Mouse (Mus musculus): ENCODE measurements around the gene Actb. TPM values are rescaled to one million over a fixed set of nuclear protein-coding genes. Genes with fewer than 3 reads are reported as not detected.

The Actb gene
- total and polyA plus RNA-seq, 3 experiments, result 1,403 to 4,417 (median 3,042) TPM

DNA sequence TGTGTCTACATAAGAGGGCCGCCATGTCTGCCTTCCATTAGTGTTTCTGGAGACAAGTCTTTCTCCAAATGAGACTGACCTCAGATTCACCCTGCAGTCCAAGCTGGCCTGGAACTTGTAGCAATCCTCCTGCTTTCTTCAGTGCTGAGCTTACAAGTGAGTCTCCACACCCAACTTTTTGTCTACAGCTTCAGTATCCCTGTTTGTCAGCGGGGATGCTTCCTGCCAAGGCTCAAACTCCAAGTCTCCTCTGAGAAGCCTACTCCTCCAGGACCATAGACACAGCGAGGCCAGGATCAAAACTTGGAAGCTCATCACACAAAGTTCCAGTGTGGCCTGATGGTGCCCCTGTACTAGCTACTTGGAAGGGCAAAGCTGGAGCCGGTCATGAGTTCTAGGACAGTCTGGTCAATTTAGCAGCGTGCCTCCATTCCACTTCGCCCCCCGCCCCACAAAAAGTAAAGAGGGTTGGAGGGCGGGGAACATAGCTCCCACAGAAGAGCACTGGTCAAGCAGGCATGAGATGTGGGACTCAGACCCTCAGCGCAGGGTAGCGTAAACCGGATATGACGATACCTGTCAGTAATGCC, 20.9 kb upstream of the Actb start:
- Histone ChIP-seq H3K27ac (ENCODE audit: control insufficient read depth, low read depth, low read length) (peak overlapping the region; percentile 78), H3K79me2 (ENCODE audit: control insufficient read depth, insufficient read depth, low read length, poor library complexity) (peaks cover 4% of the 10 kb centered on the region; the same call in 1 of the 2 replicates), H3K36me3 (ENCODE audit: control insufficient read depth in 1 of 2, insufficient read depth in 2 of 2, low read length in 2 of 2) (peaks cover 0 to 27% of the 10 kb centered on the region in 2 experiments; a peak in 2 of 4 replicates), H3K9ac (ENCODE audit: control insufficient read depth, low read depth, low read length, poor library complexity, severe bottlenecking) (no peak overlapping the region), H3K4me1 (ENCODE audit: control insufficient read depth in 1 of 2, insufficient read depth in 2 of 2, low read length in 2 of 2) (peaks cover 6 to 43% of the 10 kb centered on the region in 2 experiments), H3K27me3 (ENCODE audit: control insufficient read depth in 1 of 2, insufficient read depth in 2 of 2, low read length in 2 of 2) (no peaks in the 10 kb centered on the region), H3K9me3 (replicated peaks; ENCODE audit: insufficient read depth, low read length) (no peaks in the 10 kb centered on the region), H3K4me3 (ENCODE audit: control insufficient read depth in 1 of 2, insufficient read depth in 1 of 2, low read depth in 2 of 2, low read length in 2 of 2) (no peak overlapping the region)
- TF ChIP-seq POLR2AphosphoS5 (IDR thresholded peaks at IDR 0.05; ENCODE audit: borderline replicate concordance, low read depth, low read length) (no peak), RAD21 (IDR thresholded peaks at IDR 0.05; ENCODE audit: low read depth, low read length) (no peak), MXI1 (IDR thresholded peaks at IDR 0.05; ENCODE audit: low read depth, low read length) (no peak), SIN3A (IDR thresholded peaks at IDR 0.05; ENCODE audit: low read length) (no peak), USF1 (IDR thresholded peaks at IDR 0.05; ENCODE audit: low read depth, low read length) (no peak), USF2 (IDR thresholded peaks at IDR 0.05; ENCODE audit: borderline replicate concordance in 1 of 2, insufficient read depth in 1 of 2, low read depth in 1 of 2, low read length in 2 of 2) (no peak), JUND (IDR thresholded peaks at IDR 0.05; ENCODE audit: low read depth, low read length) (no peak), CHD2 (IDR thresholded peaks at IDR 0.05; ENCODE audit: low read length) (no peak), POLR2A (IDR thresholded peaks at IDR 0.05; ENCODE audit: control insufficient read depth in 1 of 2, insufficient read depth in 1 of 2, low read depth in 1 of 2, low read length in 2 of 2, poor library complexity in 1 of 2) (no peak)
- no peak for DNase-seq (ENCODE audit: low read depth, low spot score)

DNA sequence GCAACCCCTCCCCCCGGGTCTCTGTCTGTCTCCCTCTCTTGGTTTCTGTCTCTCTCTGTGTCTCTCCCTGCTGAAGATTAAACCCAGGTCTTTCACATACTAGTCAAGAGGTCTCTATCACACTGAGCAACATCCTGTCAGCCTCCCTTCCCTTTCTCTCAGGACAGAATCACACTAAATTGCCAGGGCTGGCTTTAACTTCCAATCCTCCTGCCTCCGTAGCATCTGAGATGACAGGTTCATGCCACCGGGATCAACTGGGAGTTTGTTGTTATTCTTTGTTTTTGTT, 20.3 kb upstream of the Actb start:
- no peak for TF ChIP-seq CHD1 (IDR thresholded peaks at IDR 0.05; ENCODE audit: low read depth, low read length)
- Histone ChIP-seq H3K9ac (ENCODE audit: control insufficient read depth, low read depth, low read length, poor library complexity, severe bottlenecking) (no peak overlapping the region), H3K27ac (ENCODE audit: control insufficient read depth, low read depth, low read length) (peak overlapping the region; percentile 78), H3K4me1 (ENCODE audit: control insufficient read depth in 1 of 2, insufficient read depth in 2 of 2, low read length in 2 of 2) (peaks cover 11 to 48% of the 10 kb centered on the region in 2 experiments), H3K27me3 (ENCODE audit: control insufficient read depth in 1 of 2, insufficient read depth in 2 of 2, low read length in 2 of 2) (no peaks in the 10 kb centered on the region), H3K36me3 (ENCODE audit: control insufficient read depth in 1 of 2, insufficient read depth in 2 of 2, low read length in 2 of 2) (peaks cover 0 to 31% of the 10 kb centered on the region in 2 experiments; a peak in 2 of 4 replicates), H3K9me3 (replicated peaks; ENCODE audit: insufficient read depth, low read length) (no peaks in the 10 kb centered on the region), H3K79me2 (ENCODE audit: control insufficient read depth, insufficient read depth, low read length, poor library complexity) (peaks cover 4% of the 10 kb centered on the region; the same call in 1 of the 2 replicates), H3K4me3 (ENCODE audit: control insufficient read depth in 1 of 2, insufficient read depth in 1 of 2, low read depth in 2 of 2, low read length in 2 of 2) (no peak overlapping the region)
- peak; percentile 41 for DNase-seq (ENCODE audit: low read depth, low spot score)

DNA sequence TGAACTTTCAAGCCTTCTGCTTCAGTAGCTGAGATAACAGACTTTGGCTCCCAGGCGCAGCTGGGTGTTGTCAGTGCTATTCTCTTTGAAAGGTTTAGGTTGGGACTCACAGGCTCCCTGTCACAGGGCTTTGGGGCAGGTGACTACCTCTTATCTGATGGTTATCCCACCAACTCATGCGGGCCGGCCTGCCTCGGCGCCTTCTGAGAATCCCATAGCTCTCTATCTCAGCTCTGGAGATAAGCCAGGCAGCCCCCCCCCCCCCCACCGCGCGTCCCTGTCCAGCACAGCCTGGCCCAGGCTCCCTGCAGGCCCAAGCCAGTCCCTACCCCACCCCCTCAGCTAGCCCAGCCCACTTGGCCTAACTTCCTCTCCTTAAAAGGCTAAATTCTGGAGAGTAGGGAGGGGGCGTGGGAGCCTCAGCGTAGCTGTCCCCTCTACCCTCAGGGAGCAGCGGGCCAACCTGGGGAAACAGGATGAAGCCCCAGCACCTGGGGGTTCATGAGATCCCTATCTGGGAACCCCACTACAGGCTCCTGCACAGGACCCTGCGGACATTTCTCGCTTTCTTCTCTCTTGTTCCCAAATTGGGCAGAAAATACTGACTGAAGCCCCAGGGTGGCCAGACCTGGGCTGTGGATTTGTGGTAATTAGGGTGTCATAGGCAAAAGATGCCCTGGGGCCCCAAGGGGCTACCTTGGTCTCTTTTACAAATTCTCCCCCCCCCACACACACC, 19.8 kb upstream of the Actb start:
- H3K9ac ChIP-seq (ENCODE audit: control insufficient read depth, low read depth, low read length, poor library complexity, severe bottlenecking), result peak overlapping the region; percentile 72
- H3K4me1 ChIP-seq (ENCODE audit: control insufficient read depth in 1 of 2, insufficient read depth in 2 of 2, low read length in 2 of 2), result peaks cover 16 to 49% of the 10 kb centered on the region in 2 experiments
- H3K79me2 ChIP-seq (ENCODE audit: control insufficient read depth, insufficient read depth, low read length, poor library complexity), result peaks cover 4% of the 10 kb centered on the region; the same call in 1 of the 2 replicates
- H3K27ac ChIP-seq (ENCODE audit: control insufficient read depth, low read depth, low read length), result peak overlapping the region; percentile 84
- peaks cover 0 to 33% of the 10 kb centered on the region in 2 experiments; a peak in 2 of 4 replicates for H3K36me3 ChIP-seq (ENCODE audit: control insufficient read depth in 1 of 2, insufficient read depth in 2 of 2, low read length in 2 of 2)
- peak; percentile 79 for DNase-seq (ENCODE audit: low read depth, low spot score)
- no peaks in the 10 kb centered on the region for H3K9me3 ChIP-seq (replicated peaks; ENCODE audit: insufficient read depth, low read length)
- peak overlapping the region; percentile 25 to 28; a peak in 3 of 4 replicates for H3K4me3 ChIP-seq (ENCODE audit: control insufficient read depth in 1 of 2, insufficient read depth in 1 of 2, low read depth in 2 of 2, low read length in 2 of 2)
- no peaks in the 10 kb centered on the region for H3K27me3 ChIP-seq (ENCODE audit: control insufficient read depth in 1 of 2, insufficient read depth in 2 of 2, low read length in 2 of 2)
- no peak for TF ChIP-seq NELFE (IDR thresholded peaks at IDR 0.05; ENCODE audit: low read depth, low read length)
- TF ChIP-seq BHLHE40 (IDR thresholded peaks at IDR 0.05; ENCODE audit: borderline replicate concordance, low read depth, low read length), result peak; percentile 81
- TF ChIP-seq SMC3 (IDR thresholded peaks at IDR 0.05; ENCODE audit: low read depth, low read length), result no peak
- TF ChIP-seq TCF12 (IDR thresholded peaks at IDR 0.05; ENCODE audit: low read depth, low read length), result no peak; the same call in 1 of the 2 replicates
- 0 out of 2 replicates have a peak, but pooled peaks have one; percentile 23 for TF ChIP-seq MAX (IDR thresholded peaks at IDR 0.05; ENCODE audit: low read length)
- peak in 1 of 2 experiments; percentile 41; a peak in 2 of 4 replicates for TF ChIP-seq EP300 (IDR thresholded peaks at IDR 0.05; ENCODE audit: low read depth in 1 of 2, low read length in 2 of 2)
- TF ChIP-seq KAT2A (conservative IDR thresholded peaks at IDR 0.05; ENCODE audit: low read depth, low read length), result no peak
- TF ChIP-seq ZC3H11A (IDR thresholded peaks at IDR 0.05; ENCODE audit: low read depth, low read length), result no peak
- TF ChIP-seq MXI1 (IDR thresholded peaks at IDR 0.05; ENCODE audit: low read depth, low read length), result no peak; the same call in 1 of the 2 replicates
- TF ChIP-seq MAZ (IDR thresholded peaks at IDR 0.05; ENCODE audit: low read depth, low read length), result 0 out of 2 replicates have a peak, but pooled peaks have one; percentile 69
- no peak for TF ChIP-seq POLR2AphosphoS2 (IDR thresholded peaks at IDR 0.05; ENCODE audit: low read length)
- TF ChIP-seq HCFC1 (IDR thresholded peaks at IDR 0.05; ENCODE audit: low read depth, low read length), result peak; percentile 37; the same call in 1 of the 2 replicates
- TF ChIP-seq ZNF384 (IDR thresholded peaks at IDR 0.05; ENCODE audit: low read depth, low read length), result no peak
- no peak for TF ChIP-seq GABPA (IDR thresholded peaks at IDR 0.05; ENCODE audit: low read depth, low read length)
- 0 out of 2 replicates have a peak, but pooled peaks have one; percentile 44 for TF ChIP-seq ZMIZ1 (IDR thresholded peaks at IDR 0.05; ENCODE audit: low read depth, low read length)

Data from MEL (cell line).